Mouse (Mus musculus) liver, adult 2 months (tissue): ENCODE data around the gene Grap. TPM values are rescaled to one million over a fixed set of nuclear protein-coding genes. Genes with fewer than 3 reads are reported as not detected.
"Not testable (repeated sequence)": the region's sequence is repeated elsewhere in the genome, so short reads cannot be mapped to it uniquely, and the experiment has no call there.

ENCODE experiments used
- DNase-seq: peaks from one replicate; pipeline ENCODE4 v3.0.0-alpha.2; 2011; ENCODE audit warnings: low read depth, low spot score; ENCODE audit errors: extremely low read depth
- H3K27ac ChIP-seq: fragments of 200-500 bp; replicated peaks from 2 replicates; pipeline ENCODE4 v1.5.1; 2012; ENCODE audit warnings: low read depth, mild to moderate bottlenecking, control low read depth, inconsistent platforms, low read length; ENCODE audit not compliant: insufficient read depth
- H3K27me3 ChIP-seq: fragments of 200-500 bp; 2 replicates; pipeline ENCODE4 v1.6.1; 2012; ENCODE audit warnings: mild to moderate bottlenecking, moderate library complexity, low read length, inconsistent platforms; ENCODE audit not compliant: control insufficient read depth, insufficient read depth
- H3K36me3 ChIP-seq: fragments of 200-500 bp; 2 replicates; pipeline ENCODE4 v1.6.1; 2012; ENCODE audit warnings: low read length, inconsistent platforms; ENCODE audit not compliant: control insufficient read depth, insufficient read depth
- H3K4me1 ChIP-seq: fragments of 200-500 bp; 2 replicates; pipeline ENCODE4 v1.6.1; 2011; ENCODE audit warnings: low read length; ENCODE audit not compliant: control insufficient read depth, insufficient read depth
- H3K4me3 ChIP-seq: fragments of 200-500 bp; 2 replicates; pipeline ENCODE4 v1.5.1; 2011; ENCODE audit warnings: low read depth, mild to moderate bottlenecking, control low read depth, low read length, moderate library complexity; ENCODE audit not compliant: insufficient read depth
- H3K79me2 ChIP-seq: fragments of 200-500 bp; 2 replicates; pipeline ENCODE4 v1.6.1; 2012; ENCODE audit warnings: inconsistent platforms, mild to moderate bottlenecking, low read length, moderate library complexity; ENCODE audit not compliant: control insufficient read depth, insufficient read depth
- H3K9ac ChIP-seq: fragments of 200-500 bp; 2 replicates; pipeline ENCODE4 v1.6.1; 2012; ENCODE audit warnings: low read depth, mild to moderate bottlenecking, control low read depth, inconsistent platforms, low read length
- CTCF ChIP-seq: fragments of 200-500 bp; IDR thresholded peaks from 2 replicates; pipeline ENCODE4 v1.5.1; 2011; ENCODE audit warnings: low read depth, low read length, control low read depth
- POLR2A ChIP-seq: fragments of 200-500 bp; IDR thresholded peaks from 2 replicates; pipeline ENCODE4 v1.6.1; 2011; ENCODE audit warnings: low read length, control low read depth; ENCODE audit not compliant: insufficient read depth; ENCODE audit errors: extremely low read depth
- WGBS: fragments of 180-500 bp; shearing (Covaris S2); methylation state at CpG from one replicate; pipeline ENCODE4 v1.1.7; 2018; 5-methylcytosine and 5-hydroxymethylcytosine counted together
- polyA plus RNA-seq: library from polyadenylated mRNA; depleted of rRNA; stranded (reverse); fragments of >200 nt; gene quantifications from 2 replicates; pipeline ENCODE4 v1.2.3, GENCODE M21; 2012
- total RNA-seq: library from RNA; depleted of rRNA; stranded (reverse); fragments of >200 nt; gene quantifications from 2 replicates; pipeline ENCODE4 v1.2.3, GENCODE M21; 2014

Gene Grap
- total and polyA plus RNA-seq, 2 experiments: 3.4 to 3.8 TPM

DNA sequence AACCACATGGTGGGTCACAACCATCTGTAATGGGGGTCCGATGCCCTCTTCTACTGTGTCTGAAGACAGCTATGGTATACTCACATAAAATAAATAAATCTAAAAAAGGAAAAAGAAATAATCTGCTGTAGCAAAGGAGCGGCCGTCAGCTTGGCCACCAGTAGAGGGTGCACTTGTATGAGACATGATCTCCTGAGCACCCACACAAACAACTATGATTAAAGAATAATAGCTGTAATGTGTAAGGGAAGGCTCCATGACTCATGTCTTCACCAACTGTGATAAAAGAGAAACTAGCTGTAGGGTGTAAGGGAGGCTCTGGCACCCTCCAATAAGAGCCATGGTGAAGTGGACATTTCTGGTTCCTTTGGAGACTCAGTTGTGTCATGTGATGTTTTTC, 23.4 kb upstream of the Grap start:
- Histone ChIP-seq H3K4me3 (no peak overlapping the region), H3K27ac (no peak overlapping the region), H3K79me2 (no peaks in the 10 kb centered on the region), H3K4me1 (no peaks in the 10 kb centered on the region), H3K36me3 (no peaks in the 10 kb centered on the region), H3K27me3 (no peaks in the 10 kb centered on the region), H3K9ac (no peak overlapping the region)
- 71% methylated on average over 3 of the region's 3 CpGs for WGBS
- TF ChIP-seq CTCF (peak; percentile 21; the same call in 1 of the 2 replicates), POLR2A (no peak)
- no peak for DNase-seq

DNA sequence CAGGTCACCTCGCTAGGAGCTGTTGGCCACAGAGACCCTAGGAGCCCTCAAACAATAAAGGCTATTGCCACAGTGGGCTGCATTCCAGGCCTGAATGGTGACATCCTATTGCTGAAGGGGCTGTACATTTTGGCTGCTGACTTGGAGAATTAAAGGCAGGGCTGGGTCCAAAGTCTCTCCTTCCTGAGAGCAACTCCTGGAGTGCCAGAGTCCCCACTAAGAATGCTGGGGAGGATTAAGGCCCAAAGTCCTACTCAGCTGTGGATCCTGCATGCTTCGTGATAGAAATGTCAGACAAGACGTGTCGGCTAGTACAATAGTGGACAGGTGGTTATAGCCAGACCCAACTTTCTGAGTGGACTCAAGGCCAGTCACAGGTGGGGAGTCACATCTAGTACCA, 16.8 kb upstream of the Grap start:
- not testable (repeated sequence) for H3K27ac ChIP-seq, H3K36me3 ChIP-seq, H3K4me1 ChIP-seq, H3K9ac ChIP-seq, H3K79me2 ChIP-seq, H3K27me3 ChIP-seq, DNase-seq, H3K4me3 ChIP-seq
- WGBS: 96% methylated on average over 4 of the region's 4 CpGs

DNA sequence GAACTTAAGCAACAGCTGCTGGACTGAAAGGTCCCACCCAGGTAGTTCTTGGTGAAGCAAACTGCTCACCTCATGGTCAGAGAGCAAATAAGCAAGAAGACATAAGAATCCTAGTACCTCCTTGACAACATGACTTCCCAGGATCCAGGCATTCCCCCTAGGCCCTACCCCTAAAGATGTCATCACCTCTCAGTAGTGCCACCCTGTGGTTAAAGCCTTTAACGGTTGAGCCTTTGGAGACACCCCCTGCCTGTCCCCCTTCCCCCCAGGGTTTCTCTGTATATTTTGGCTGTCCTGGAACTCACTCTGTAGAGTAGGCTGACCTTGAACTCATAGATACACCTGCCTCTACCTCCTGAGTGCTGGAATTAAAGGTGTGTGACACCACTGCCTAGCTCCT, 15.7 kb upstream of the Grap start:
- peaks cover 1% of the 10 kb centered on the region; the same call in 1 of the 2 replicates for H3K4me1 ChIP-seq
- H3K79me2 ChIP-seq: no peaks in the 10 kb centered on the region
- no peak for DNase-seq
- H3K27ac ChIP-seq: no peak overlapping the region
- H3K27me3 ChIP-seq: no peaks in the 10 kb centered on the region
- 46% methylated on average over 1 of the region's 1 CpGs for WGBS
- no peaks in the 10 kb centered on the region for H3K36me3 ChIP-seq
- no peak overlapping the region for H3K4me3 ChIP-seq
- H3K9ac ChIP-seq: no peak overlapping the region
- TF ChIP-seq POLR2A (no peak), CTCF (no peak)

DNA sequence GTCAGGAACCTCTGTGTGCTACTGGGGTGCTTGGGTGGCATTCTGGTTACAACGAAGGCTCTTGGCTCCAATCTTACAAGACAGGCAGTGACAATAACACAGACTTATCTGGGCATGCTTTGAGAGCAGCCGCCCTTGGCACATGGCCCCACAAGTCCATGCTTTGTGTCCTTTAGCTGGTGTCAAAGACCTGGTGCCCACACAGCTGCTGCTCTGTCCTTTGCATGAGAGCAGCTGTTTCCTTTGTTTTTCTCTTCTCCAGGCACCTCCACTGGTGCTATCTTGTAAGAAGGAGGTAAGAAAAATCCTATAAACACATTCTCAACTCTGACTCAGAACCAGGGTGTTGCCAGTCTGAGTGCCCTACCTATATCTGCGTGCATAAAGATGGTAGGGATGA, 15.2 kb upstream of the Grap start:
- H3K27ac ChIP-seq: no peak overlapping the region
- no peak for TF ChIP-seq CTCF
- H3K27me3 ChIP-seq: no peaks in the 10 kb centered on the region
- H3K9ac ChIP-seq: no peak overlapping the region
- peaks cover 1% of the 10 kb centered on the region; the same call in 1 of the 2 replicates for H3K4me1 ChIP-seq
- H3K4me3 ChIP-seq: no peak overlapping the region
- H3K36me3 ChIP-seq: no peaks in the 10 kb centered on the region
- H3K79me2 ChIP-seq: no peaks in the 10 kb centered on the region
- DNase-seq: no peak
- 86% methylated on average over 3 of the region's 3 CpGs for WGBS

DNA sequence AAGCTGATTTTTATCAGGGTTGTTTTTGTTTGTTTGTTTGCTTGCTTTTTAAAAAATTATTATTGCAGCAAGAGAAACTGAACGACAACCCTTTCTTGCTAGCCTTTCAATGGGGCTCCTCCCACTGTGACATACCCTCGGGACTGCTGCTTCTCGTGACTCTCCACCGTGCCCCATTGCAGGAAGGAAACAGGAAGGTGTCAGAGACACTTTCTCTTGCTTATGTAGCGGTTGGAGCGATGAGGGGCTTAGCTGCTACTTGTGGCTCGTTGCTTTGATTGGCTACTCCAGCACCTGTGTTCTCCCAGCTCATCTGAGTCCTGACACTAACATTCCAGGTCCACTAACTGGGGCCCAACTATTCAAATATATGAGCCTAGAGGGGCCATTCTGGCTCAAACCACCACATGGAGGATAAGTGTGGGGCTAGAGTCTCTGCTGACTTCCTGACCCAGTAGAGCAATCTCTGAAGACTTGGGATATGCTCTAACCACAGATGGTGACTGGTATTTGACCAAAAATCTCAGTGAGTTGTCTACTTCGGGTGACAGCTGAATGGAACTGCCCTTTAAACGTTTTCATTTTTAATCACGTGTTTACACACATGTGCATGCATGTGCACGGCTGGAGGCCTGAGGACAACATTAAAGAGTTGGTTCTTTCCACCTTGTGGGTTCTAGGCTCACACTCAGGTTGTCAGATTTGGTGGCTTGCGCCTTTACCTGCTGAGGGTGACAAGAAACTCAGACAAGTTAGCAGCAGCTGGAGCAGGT, 14.1 kb upstream of the Grap start:
- H3K9ac ChIP-seq: no peak overlapping the region
- 75% methylated on average over 12 of the region's 12 CpGs for WGBS
- no peaks in the 10 kb centered on the region for H3K79me2 ChIP-seq
- DNase-seq: no peak
- peaks cover 3% of the 10 kb centered on the region; the same call in 1 of the 2 replicates for H3K4me1 ChIP-seq
- TF ChIP-seq CTCF: no peak
- no peak for TF ChIP-seq POLR2A
- no peaks in the 10 kb centered on the region for H3K36me3 ChIP-seq
- H3K27me3 ChIP-seq: no peaks in the 10 kb centered on the region
- H3K27ac ChIP-seq: no peak overlapping the region
- H3K4me3 ChIP-seq: no peak overlapping the region

DNA sequence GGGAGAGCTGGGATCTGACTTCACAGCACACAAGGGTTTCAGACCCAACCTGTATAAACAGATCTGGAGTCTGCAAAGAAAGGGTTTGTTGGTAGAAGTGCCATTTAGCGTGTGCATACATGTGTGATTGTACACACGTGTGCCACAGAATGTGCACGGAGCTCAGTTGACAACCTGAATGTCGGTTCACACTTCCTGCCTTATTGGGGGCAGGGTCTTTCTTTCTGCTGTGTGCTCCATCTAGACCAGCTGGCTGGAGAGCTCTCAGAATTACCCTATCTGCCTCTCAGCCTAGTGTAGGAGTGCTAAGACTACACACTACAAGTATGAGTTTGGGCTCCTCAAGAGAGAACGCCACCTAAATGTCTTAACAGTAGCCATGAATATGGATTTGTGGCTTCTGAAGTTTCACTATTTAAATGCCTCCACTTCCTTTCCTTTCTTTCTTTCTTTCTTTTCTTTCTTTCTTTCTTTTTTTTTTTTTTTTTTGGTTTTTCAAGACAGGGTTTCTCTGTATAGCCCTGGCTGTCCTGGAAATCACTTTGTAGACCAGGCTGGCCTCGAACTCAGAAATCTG, 13.4 kb upstream of the Grap start:
- Histone ChIP-seq H3K4me3 (no peak overlapping the region), H3K27me3 (no peaks in the 10 kb centered on the region), H3K4me1 (peaks cover 3% of the 10 kb centered on the region; the same call in 1 of the 2 replicates), H3K36me3 (no peaks in the 10 kb centered on the region), H3K9ac (no peak overlapping the region), H3K27ac (no peak overlapping the region), H3K79me2 (no peaks in the 10 kb centered on the region)
- TF ChIP-seq CTCF: no peak
- no peak for DNase-seq
- WGBS: 96% methylated on average over 6 of the region's 6 CpGs

DNA sequence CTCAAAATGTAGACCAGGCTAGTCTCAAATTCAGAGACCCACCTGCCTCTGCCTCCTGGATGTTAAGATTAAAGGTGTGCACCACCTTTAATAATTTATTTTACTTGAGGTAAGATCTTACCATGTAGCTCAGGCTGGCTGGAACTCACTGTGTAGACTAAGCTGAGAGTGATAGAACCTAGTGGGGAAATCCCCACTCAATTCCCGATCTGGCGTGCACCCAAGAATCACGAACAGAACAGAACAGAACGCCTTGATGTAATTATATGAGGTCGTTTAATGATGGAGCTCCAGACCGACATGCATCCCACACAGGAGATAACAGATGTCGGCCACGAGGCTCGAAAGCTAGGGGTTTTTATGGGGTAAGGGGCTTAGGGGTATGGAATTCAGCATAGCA, 12.5 kb upstream of the Grap start:
- not testable (repeated sequence) for H3K9ac ChIP-seq, H3K36me3 ChIP-seq, H3K4me1 ChIP-seq, H3K27ac ChIP-seq, H3K79me2 ChIP-seq, H3K4me3 ChIP-seq, H3K27me3 ChIP-seq, DNase-seq
- 69% methylated on average over 9 of the region's 9 CpGs for WGBS
